Mouse (Mus musculus) frontal cortex, postnatal 36 days (tissue): Measurements from ENCODE around the gene Foxp1.

Experiments
- DNase-seq, 2 experiments: peaks; one replicate each; pipeline ENCODE4 v3.0.0; 2022; ENCODE audit warnings: low spot score in 2 of 2

Gene Foxp1

DNA sequence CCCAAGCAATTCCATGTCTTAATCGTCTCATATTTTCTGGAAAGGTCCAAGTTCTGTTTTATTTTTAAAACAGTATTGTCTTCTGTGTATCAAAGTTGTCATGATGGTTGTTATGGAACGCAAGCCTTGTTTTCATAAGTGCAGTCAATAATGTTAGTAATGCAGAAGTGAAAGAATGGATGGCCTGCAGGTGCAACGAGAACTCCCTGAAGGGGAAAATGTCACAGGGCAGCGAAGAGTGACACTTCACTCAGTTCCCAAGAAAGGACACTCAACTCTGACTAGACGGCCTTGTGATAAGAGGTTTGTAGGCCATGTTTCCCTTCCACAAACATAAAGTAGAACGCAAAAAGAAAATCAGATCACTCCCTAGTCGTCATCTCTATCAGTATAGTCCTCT, 469.4 kb downstream of the Foxp1 start:
- no peak for DNase-seq

GRCm38 (mm10) chr6:99051724-99052123, 470.8 kb downstream of the Foxp1 start:
- DNase-seq, result no peak

DNA sequence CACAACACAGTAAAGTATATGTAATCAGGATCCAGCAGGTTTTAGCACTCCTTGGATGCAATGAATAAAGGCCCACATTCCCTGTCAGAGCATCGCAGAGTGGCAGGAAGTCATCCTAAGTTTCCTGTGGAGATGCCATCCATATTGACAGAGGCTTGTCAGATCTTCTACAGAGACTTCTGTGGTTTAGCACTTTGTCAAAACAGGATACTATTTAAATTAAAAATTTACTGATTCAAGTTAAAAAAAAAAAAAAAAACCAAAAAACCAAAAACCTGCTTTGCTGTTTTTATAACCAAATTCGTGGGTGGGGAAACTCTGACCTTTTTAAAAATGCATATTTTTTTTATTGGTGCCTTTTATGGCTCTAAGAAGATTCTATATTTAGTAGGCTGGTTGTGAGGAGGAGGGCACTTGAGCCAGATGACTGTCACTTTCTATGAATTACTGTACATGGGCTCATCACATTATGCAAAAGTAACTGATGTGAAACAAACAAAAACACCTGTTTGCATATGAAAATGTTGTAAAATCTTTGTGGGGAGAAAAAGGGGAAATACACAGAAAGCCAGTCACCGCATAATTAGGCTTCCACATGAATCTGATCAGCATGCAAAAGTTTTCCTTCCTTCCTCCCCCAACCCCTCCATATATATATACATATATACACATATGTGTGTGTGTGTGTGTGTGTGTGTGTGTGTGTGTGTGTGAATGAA, 472.1 kb downstream of the Foxp1 start:
- no peak for DNase-seq

- no peak for DNase-seq
Measured at GRCm38 (mm10) chr6:99047322-99047721, 475.2 kb downstream of the Foxp1 start.

DNA sequence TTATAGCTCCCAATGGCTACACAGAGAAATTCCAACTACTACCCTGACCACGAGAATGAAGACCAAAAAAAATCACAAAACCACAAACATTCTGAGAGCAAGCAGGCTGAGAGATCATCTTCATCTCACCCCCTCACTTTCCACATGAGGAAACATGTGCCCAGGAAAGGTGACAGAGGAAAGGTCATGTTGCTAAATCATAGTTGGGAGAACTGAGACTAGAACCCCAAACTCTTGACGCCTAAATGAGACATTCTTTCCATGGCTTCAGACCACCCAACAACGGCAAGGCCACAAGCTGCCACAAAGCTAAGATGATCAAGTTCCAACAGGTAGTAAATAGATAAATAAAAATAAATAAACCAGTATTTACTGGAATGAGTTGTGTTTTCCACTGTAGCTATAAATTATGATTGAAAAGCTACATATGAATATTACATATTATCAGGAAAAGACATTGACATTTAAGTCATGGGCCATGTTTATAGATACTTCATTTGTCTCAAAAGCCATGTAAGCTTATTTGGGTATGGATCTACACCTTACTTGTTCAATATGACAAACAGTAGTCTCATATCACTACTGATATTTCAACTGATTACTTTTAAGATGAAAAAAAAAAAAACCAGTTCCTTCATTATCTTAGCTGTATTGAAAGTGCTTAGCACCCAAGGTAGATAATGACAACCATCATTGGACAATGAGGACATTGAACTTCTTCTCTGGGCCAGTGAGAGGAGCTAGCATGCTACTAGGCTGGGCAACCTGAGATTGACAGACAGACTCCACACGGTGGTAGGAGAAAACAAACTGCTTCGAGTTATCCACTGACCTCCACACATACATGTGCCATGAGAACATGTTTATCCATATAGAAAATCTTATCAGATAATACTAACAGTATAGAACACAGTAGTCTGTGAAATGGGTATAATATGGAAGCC, 476.4 kb downstream of the Foxp1 start:
- DNase-seq, result no peak

- peak in 1 of 2 experiments; percentile 35 for DNase-seq
Measured at GRCm38 (mm10) chr6:99043932-99044664, 478.4 kb downstream of the Foxp1 start.

DNA sequence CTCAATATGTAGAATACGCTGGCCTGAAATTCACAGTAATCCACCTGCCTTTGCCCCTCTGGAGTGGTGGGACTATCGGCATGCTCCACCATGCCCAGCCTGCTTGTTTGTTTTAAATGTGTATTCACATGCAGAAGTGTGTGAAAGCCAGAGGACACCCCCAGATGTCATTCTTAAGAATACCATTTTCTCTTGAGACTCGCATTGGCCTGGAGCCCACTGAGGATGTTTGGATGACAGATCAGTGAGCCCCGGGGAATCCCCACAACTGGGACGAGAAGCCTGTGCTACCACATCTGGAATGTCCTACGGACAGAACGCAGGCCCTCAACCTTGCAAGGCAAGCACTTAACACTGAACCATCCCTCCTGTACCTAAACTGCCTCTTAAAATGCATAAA, 479.3 kb downstream of the Foxp1 start:
- DNase-seq, result no peak

GRCm38 (mm10) chr6:99042175-99042954, 480.2 kb downstream of the Foxp1 start:
- DNase-seq, result no peak

DNA sequence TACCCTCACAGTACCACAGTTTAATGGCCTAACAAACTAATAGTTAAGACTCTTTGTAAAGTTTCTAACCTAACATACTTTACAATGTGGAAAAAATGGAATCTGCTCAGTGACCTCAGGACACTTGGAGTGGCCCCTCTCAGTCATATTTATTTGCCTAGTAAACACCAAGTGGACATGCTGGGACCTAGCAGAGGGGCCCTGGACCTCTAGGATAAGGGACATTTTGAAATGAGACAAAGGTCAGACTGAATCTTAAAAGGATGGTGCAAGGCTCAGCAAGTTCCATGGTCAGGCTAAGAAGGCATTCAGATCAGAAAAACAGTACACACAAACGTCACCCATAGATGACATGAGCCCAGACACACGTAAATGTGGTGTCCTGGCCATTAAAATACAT, 483.5 kb downstream of the Foxp1 start:
- DNase-seq, result no peak

DNA sequence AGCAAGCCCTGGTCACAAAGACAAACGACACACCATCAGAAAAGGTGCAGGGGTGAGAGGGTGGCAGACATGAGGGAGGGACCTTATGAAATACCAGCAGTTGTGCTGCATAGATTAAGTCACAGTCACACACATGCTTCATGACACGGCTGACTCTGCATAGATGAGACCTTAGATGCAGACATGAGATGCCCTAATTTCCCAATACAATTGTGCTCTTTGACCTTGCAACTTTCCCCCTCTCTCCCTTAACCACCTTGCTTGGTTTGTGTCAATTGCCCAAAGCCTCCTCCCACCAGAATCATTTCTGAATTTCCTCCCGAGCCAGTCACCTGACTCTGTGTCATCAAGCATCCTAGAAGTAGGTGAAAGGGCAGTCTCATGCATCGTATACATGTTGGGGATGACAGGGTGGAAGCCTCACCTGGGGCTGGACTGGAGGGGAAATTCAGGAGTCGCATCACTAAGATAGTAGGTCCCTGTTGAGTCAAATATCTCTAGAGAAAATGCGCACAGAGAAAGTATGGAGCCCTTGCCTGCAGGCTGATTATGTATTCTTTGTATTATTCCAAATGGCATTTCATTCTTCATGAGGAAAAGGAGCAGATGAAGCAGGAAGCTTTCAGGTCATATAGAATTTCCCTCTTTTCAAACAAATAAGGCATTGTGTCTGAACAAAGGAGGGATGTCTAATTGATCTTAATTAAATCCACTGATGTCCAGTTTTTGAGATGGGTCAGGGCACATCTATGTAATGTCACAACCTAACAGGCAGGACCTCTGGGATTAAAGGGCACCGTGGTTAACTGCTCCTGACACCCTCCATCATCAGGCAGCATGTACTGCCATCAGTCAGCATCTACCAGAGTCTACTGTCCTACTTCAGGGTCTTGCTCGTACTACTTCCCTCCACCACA, 486.8 kb downstream of the Foxp1 start:
- no peak for DNase-seq

DNA sequence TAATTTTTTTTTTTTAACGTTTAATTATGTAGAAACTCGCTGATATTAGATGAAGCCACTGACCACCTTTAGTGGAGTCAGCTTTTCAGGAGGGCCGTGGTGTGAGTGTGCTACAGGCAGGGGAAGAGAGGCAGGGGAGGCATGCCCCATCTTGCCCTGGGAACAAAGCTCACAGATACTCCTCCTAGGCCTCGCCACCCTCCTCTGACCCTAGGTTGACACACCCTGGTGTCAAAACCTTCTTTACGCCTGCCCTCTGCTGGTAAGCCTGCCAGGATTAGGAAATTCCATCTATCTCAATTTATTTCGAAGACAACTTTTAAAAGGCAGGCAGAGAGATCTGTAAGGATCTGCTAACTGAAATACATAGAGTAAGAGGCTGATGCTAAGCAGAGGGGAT, 489.5 kb downstream of the Foxp1 start:
- DNase-seq, result no peak

GRCm38 (mm10) chr6:99031321-99031903, 491.1 kb downstream of the Foxp1 start:
- DNase-seq, result no peak

DNA sequence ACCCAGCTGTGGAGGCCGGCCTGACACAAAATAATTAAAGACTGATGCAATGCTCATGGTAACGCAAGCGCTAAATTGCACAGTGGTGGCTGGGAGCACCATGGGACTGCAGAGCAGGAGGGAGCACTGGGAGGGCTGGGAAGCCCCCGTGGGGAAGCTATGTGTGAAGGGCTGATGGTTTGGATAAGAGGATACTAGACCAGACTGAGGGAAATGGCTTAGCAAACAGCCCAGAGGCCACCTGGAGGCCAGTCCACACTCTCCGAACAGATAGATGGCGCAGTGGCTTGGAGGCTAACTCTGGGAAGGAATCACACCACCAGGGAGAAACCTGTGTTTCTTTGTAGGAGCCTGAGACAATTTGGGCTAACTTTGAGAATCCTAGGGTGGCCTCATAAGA, 492.3 kb downstream of the Foxp1 start:
- no peak for DNase-seq

DNA sequence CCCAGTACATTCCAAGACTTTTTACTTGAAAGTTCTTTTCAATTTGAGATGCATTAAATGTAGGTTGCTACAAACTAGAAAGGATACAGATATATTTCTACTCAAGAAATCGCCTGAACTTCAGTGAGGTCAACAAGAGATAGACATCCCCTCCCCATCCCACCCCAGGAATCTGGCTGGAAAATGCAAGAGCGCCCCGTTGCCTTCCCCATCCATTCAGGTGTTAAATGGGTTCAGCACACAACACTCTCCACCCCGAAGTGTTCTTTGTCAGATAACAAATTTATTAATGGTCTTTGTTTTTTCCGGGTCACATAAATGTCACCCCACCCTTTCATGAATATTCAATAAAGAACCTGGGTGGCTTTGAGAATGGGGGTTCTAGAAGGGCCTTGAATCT, 493.1 kb downstream of the Foxp1 start:
- DNase-seq, result no peak

DNA sequence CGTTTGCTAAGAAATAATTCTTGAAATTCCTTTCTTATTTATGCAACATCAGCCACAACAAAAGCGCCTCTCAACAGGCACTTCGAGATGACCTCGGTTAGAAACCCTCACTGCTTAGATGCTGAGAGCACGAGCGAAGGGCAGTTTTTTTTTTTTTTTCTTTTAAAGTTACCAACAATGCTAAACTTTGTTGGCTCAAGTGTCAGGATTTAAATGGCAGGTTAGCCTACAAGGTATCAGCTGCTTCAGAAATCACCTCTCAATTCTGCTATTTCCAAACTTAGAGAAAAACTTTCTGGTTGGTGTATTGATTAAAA, 493.6 kb downstream of the Foxp1 start:
- DNase-seq, result no peak

- DNase-seq, result peak in 1 of 2 experiments; percentile 40
Measured at GRCm38 (mm10) chr6:99028161-99028988, 494.1 kb downstream of the Foxp1 start.

GRCm38 (mm10) chr6:99027542-99028160, 494.9 kb downstream of the Foxp1 start:
- peak in 1 of 2 experiments; percentile 39 for DNase-seq

- no peak for DNase-seq
Measured at GRCm38 (mm10) chr6:99026635-99027541, 495.6 kb downstream of the Foxp1 start.
